Mouse (Mus musculus): Measurements from ENCODE around the gene Dexi.

DNA sequence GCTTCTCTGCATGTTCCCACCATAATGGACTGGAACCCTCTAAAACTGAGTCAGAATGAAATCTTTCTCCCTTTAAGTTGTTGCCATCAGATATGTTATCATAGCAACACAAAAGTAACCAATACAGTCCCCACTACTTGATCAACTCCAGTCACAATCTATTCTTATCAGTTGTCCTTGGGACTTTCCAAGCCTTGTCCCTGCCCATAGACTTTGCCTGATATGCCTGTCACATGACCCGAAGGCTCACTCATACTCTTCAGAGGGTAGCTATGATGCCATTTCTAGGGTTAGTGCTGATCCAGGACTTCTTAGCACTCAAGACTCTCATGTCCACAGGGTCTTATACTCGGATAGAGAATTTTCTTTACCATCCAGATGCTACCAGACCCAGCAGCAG, 82.7 kb downstream of the Dexi start:
- TF ChIP-seq POLR2A (IDR thresholded peaks at IDR 0.05; ENCODE audit: insufficient read length, low read depth): no peak
- TF ChIP-seq MAX (IDR thresholded peaks at IDR 0.05; ENCODE audit: low read depth): no peak
- TF ChIP-seq USF1 (IDR thresholded peaks at IDR 0.05; ENCODE audit: low read depth): no peak
- TF ChIP-seq TCF12 (IDR thresholded peaks at IDR 0.05; ENCODE audit: insufficient read depth, poor library complexity, severe bottlenecking): no peak
- no peak for TF ChIP-seq POLR2AphosphoS2 (IDR thresholded peaks at IDR 0.05; ENCODE audit: insufficient read length, low read depth)
- no peak for TF ChIP-seq MYOG (IDR thresholded peaks at IDR 0.05; ENCODE audit: control insufficient read depth in 1 of 3, insufficient read depth in 1 of 3, insufficient read length in 2 of 3, low read depth in 2 of 3)
- TF ChIP-seq MYOD1 (IDR thresholded peaks at IDR 0.05; ENCODE audit: control insufficient read depth in 1 of 3, insufficient read length in 2 of 3, low read depth in 2 of 3): no peak
- no peak for TF ChIP-seq CEBPB (IDR thresholded peaks at IDR 0.05; ENCODE audit: insufficient read depth, poor library complexity, severe bottlenecking)
- TF ChIP-seq E2F4 (IDR thresholded peaks at IDR 0.05; ENCODE audit: insufficient read depth): no peak
- TF ChIP-seq REST (IDR thresholded peaks at IDR 0.05; ENCODE audit: insufficient read depth, insufficient read length): no peak
- no peak for TF ChIP-seq TCF3 (IDR thresholded peaks at IDR 0.05; ENCODE audit: insufficient read length, low read depth)
- no peak for TF ChIP-seq SRF (IDR thresholded peaks at IDR 0.05; ENCODE audit: control insufficient read depth, insufficient read length, low read depth)

Data from myocyte (in vitro differentiated cells).